Mouse (Mus musculus): ENCODE data around the gene Plekhg1.

Gene Plekhg1

GRCm38 (mm10) chr10:3830618-3831017, 90.5 kb downstream of the Plekhg1 start:
- DNase-seq: no peak

- DNase-seq: peak; percentile 21 to 36
These were observed 91.6 kb downstream of the Plekhg1 start for GRCm38 (mm10) chr10:3831597-3832351.

DNA sequence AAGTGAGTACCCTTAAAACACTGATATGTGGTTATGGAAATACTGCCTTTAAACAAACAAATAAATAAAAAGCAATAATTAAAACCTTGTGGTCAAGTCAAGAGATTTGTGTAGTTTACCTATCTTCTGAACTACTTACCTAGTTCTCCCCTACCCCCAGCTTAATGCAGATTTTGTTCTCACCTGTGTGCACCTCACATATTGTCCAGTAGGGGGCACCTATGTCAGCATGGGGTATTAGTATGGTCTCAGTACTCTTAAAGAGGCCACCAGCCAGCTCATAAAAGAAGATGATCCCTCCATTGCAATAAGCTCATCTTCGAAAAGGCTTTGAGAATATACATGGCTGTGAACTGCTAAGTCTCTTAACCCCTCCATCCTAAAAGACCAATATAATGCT, 93.9 kb downstream of the Plekhg1 start:
- DNase-seq: no peak

DNA sequence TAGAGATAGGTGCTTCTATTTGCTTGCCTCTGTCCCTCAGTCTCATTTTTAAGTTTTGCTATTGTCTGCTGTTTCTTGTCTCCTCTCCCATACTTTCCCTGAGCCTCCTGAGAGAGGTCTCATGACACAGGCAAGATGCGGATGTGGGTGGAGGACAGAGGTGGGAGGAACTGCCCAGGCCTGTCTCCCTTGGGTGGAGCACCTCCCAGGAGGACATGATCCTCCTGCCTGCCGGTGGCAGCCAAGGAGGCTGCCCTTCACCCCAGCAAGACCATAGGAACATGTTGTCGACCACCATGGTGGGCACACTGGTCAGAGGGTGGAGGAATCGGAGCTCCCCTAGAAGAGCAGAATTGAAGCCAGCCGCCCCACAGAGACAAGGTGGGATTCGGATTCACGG, 94.5 kb downstream of the Plekhg1 start:
- no peak for DNase-seq

- peak; percentile 26 to 42 for DNase-seq
These were observed 95.5 kb downstream of the Plekhg1 start for GRCm38 (mm10) chr10:3835616-3836015.

DNA sequence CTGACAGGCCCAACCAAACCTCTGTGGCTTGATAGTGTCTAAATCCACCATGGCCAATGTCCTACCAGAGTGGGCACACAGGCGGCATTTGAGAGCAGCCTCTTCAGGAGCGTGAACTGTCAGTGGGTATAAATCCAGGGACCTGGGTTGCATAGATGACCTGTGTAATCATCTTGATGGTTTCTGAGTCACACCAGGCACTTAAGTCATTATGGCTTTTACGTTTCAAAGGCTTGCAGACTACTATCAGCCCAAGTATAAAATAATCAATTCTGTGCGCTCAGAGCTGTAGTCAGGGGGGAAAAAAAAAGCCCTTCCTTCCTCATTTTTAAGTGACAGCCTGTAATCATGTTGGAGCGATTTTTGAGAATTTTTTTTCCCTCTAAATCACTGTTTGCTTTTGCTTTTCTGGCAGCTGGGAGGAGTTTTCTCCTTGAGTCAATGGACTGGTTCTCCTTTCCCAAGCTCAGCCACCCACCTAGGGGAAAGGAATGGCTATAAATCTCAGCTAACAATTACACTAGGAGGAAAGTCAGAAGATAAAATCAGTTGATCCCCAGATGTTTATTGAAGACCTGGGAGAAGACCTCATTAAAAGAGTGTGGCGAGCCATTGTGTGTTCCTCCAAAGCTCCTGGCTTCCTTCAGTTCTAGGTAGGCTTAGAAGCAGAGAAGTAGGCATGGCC, 99.7 kb downstream of the Plekhg1 start:
- DNase-seq: no peak

GRCm38 (mm10) chr10:3844430-3844829, 104.3 kb downstream of the Plekhg1 start:
- DNase-seq: no peak

- DNase-seq: no peak
These were observed 106.9 kb downstream of the Plekhg1 start for GRCm38 (mm10) chr10:3847021-3847420.

DNA sequence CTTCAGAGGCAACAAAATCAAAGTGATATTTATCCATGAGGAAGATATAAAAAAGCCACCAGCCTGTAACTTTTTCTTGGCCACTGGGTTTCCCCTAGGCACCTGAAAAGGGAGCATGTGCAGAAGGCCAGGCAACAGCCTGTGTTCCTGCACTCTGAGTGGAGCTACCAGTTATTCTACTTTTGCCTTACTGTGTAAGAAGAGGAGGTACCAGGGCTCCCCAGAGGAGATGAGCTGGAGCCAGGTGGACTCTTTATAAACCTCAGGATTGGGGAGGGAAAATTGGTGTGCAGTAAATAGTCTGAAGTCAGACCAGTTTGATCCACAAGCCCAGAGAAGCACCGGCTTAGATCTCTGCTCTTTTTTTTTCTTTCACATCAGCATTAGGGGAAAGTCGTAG, 111.3 kb downstream of the Plekhg1 start:
- no peak for DNase-seq

DNA sequence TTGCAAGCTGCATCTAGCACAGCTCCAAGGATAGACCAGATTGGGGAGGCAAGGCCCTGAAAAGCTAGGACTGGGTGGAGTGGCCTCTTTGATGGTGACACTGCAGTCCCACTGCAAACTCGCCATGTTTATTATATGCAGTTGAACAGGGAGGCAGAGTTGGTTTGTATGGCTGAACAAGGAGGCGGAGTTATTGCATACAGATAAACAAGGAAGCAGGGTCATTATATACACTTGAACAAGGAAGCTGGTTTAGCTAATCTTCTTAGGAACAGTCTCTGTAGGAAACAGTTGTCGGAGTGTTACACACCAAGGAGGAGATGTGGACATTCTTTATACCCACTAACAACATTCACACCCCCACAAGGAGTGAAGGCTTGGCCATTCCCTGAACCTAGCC, 112.6 kb downstream of the Plekhg1 start:
- no peak for DNase-seq

DNA sequence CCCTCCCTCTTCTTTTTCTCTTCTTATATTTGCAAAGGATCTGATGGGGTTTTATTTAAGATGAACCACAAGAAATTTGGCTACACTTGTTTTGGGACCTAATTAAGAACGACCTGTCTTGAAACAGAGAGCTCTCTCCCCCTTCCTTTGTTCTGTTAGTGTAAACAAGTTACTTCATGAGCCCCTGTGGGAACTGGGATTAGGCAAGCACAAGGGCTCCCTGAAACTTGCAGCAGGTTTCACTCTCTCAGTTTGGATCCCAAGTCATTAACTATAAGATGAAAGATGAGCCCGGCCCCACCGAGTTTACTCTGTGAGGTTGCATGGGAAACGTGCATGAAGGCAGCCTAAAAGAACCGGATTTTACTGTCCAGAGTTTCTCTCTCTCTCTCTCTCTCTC, 117.7 kb downstream of the Plekhg1 start:
- no peak for DNase-seq

DNA sequence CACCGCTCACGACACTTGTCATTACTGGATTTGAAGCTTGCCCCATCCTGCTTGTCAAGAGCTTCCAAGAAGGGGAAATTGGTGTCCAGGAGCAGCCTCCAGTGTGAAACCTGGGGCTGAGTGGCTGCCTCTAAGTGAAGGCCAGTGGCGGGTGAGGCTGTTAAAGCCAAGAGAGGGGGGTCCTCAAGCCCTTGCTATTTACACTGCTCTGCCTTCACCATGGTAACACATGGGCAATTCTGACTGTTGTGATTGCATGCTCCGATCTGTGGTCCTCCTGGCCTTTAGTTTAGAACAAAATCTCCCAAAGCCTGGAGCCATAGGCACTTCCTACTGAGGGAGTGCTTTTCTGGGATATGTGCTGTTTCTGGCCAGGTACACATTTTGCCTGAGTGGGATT, 118.3 kb downstream of the Plekhg1 start:
- DNase-seq: no peak

GRCm38 (mm10) chr10:3858961-3859714, 119.0 kb downstream of the Plekhg1 start:
- peak; percentile 14 to 26 for DNase-seq

DNA sequence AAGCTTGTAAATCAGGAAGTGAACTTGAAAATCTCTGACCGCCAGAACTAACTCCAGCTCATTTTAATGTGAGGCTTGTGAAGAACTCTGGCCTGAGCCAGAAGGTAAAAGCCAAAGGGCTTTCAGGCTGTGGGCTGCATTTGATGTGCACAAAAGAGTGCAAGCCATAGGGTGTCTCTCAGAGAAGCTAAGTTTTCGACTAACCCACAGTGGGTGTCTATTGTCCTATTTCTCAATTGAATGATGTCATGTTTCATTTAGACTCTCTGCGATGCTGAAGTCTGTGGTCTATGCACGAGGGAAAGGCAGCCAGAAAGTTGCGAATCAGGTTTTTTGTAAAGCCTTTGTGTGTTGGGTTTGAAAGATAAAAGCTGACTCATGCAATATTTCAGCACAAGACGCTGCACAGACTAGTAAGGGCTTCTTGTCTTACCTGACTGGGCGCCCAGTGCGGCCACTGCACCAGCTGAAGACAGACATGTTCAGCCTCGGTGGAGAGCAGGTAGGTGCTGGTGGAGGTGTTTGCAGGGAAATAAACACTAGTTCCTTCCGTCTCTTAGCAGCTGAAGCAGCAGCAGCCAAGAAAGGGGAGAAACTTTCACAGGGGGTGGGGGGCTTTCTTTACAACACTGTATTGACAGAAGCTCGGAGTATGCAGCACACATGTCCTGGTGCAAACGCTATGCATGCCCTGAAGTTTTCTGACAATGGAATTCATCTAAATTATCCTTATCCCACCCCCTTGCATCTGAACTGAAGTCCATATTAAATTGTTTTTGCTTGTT, 123.4 kb downstream of the Plekhg1 start:
- peak in 1 of 2 experiments; percentile 27 for DNase-seq

GRCm38 (mm10) chr10:3864196-3864540, 124.0 kb downstream of the Plekhg1 start:
- DNase-seq: no peak

DNA sequence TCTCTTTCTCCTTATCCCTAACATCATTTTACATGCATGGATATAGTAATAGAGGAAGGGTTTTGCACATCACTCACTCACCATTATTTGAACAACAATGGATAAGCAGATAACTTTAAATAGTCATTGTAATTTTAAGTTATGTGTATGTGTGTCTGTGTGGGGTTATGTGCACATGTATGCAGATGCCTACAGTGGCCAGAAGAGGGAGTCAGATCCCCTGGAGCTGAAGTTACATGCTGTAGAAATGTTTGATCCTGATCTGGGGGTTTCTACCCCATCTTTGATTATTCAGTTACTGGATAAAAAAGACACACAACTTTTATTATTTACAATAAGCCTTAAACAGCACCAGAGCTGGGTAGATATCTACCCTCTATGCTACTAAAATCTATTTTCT, 127.1 kb downstream of the Plekhg1 start:
- no peak for DNase-seq

DNA sequence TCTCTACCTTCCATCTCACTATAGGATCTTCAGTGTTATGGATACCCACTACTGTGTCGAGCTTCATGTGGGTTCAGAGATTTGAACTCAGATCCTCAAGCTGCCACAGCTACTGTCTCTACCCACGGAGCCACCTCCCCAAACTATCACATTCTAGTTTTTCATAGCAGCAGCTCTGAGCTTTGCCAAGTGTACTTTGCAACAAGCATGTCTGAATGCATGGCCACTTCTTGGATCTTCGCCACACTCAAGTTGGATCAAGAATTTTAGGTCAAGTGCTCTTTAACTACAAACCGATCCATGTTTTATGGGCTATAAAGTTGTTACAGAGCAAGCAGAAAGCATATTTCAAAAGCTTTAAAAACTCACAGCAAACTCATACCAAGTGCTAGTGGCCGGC, 130.7 kb downstream of the Plekhg1 start:
- peak; percentile 39 to 61 for DNase-seq

GRCm38 (mm10) chr10:3873467-3873866, 133.3 kb downstream of the Plekhg1 start:
- DNase-seq: no peak

DNA sequence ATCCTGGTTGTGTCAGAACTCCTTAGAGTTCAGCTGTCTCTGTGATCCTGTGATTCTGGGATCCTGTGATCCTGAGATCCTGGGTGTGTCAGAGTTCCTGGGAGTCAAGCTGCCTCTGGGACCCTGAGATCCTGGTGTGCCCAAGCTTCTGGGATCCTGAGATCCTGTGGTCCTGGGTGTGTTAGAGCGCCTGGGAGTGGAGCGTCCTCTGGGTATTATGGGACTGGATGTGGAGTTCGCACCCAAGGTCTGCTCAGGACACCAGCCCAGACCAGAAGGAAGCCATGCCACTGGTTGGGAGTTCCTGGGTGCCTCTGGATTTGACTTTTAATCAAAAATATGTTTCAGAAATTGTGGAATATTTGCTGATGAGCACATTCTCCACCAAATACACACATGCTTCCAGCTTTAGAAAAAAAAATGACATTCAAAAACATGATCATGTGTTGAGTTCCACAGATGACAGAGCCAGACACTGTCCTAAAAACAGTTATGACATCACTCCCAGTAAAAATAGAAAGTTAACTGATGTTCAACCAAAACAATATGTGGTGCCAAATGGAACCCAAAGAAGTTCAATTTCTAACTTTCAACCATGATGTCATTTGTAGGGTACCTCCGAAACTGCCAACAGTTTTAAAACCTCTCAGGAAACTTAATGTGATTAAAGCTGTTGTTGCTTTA, 137.8 kb downstream of the Plekhg1 start:
- DNase-seq: no peak

DNA sequence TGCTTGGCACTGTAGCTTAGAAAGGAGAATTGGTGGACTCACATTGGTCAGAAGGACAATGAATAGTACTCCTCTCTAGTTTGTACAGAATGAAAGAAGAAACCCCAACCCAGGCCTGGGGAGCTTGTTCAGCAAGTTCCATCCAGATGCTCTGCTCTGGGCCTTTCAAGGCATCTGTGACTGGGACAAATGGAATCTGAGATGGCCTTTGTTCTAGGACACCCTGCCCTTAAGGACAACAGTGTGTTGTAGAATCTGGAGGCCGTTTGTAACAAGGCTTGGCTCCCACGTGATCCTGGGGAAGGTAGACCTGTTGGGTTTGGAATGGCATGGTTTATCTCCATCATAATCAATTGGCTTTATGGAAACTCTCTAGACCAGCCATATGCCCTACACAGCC, 141.0 kb downstream of the Plekhg1 start:
- no peak for DNase-seq

DNA sequence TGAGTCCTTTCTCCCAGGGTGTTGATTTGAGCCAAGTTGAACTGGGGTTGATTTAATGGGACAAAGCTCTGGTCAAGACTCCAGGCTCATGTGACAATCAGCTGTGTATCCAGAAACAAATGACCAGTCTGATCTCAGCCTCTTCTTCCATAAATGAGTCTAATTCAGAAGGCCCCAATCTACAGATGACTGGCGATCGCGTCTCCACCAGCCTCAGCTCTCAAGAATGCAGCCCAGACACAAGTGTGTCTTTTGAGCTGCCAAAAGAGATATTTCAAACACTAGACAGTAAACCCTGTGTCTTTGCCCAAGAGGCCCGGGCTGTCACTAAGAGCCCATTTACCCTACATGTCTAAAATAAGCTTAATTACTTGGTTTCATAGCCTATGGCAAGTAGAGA, 148.3 kb downstream of the Plekhg1 start:
- DNase-seq: no peak
